Mouse (Mus musculus): ENCODE measurements around the gene Esp24. TPM values are rescaled to one million over a fixed set of nuclear protein-coding genes. Genes with fewer than 3 reads are reported as not detected.

The Esp24 gene
- total RNA-seq (2023): not detected in 4 replicates

GRCm38 (mm10) chr17:39036395-39036794 lies at the start of gene Esp24:
TSS of gene Esp24 (plus strand) at chr17:39036695.

GRCm38 (mm10) chr17:39043241-39043640 lies 6.7 kb downstream of the Esp24 start, which contains the start of gene Gm21903:
TSS of gene Gm21903 (minus strand) at chr17:39043341.

GRCm38 (mm10) chr17:39076937-39077336 lies 40.4 kb downstream of the Esp24 start, which contains the start of gene Esp23:
TSS of gene Esp23 (minus strand) at chr17:39077037.

Other genes with a start within 250 kb of the Esp24 start
- not detected in 4 replicates for gene Gm21903, start 6.6 kb downstream of the Esp24 start, total RNA-seq (2023)
- not detected in 4 replicates for gene Esp23, start 40.3 kb downstream of the Esp24 start, total RNA-seq (2023)
- gene Esp22, start 58.6 kb downstream of the Esp24 start, total RNA-seq (2023): not detected in 4 replicates